Mouse (Mus musculus) erythroblast, embryonic 14.5 days (primary cell): ENCODE measurements around the gene Nemp1. TPM values are rescaled to one million over a fixed set of nuclear protein-coding genes. Genes with fewer than 3 reads are reported as not detected.

Experiments
- H3K27me3 ChIP-seq: 2 replicates; pipeline ENCODE4 v1.6.1; 2012; ENCODE audit warnings: inconsistent platforms; ENCODE audit not compliant: control insufficient read depth
- H3K36me3 ChIP-seq: 2 replicates; pipeline ENCODE4 v1.6.1; 2012; ENCODE audit warnings: mild to moderate bottlenecking, inconsistent platforms; ENCODE audit not compliant: control insufficient read depth
- H3K4me1 ChIP-seq: 2 replicates; pipeline ENCODE4 v1.6.1; 2012; ENCODE audit warnings: inconsistent platforms; ENCODE audit not compliant: control insufficient read depth
- H3K4me3 ChIP-seq: replicated peaks from 2 replicates; pipeline ENCODE3; 2012; ENCODE audit warnings: moderate library complexity, mild to moderate bottlenecking, inconsistent platforms
- H3K9me3 ChIP-seq: 2 replicates; pipeline ENCODE4 v1.6.1; 2012; ENCODE audit warnings: low read length, inconsistent platforms, mixed read lengths; ENCODE audit not compliant: control insufficient read depth
- GATA1 ChIP-seq: IDR thresholded peaks from 2 replicates; pipeline ENCODE4 v1.6.1; 2012; ENCODE audit warnings: low read length, inconsistent platforms, mixed read lengths
- TAL1 ChIP-seq: IDR thresholded peaks from 3 replicates; pipeline ENCODE4 v1.6.1; 2012; ENCODE audit warnings: low read length, inconsistent platforms, mixed read lengths
- polyA plus RNA-seq: library from polyadenylated mRNA; stranded (reverse); fragments of >175 nt; gene quantifications from 2 replicates; pipeline ENCODE4 v1.2.3, GENCODE M21; 2012

Nemp1 gene
- polyA plus RNA-seq, 1 experiment: 0.14 TPM

DNA sequence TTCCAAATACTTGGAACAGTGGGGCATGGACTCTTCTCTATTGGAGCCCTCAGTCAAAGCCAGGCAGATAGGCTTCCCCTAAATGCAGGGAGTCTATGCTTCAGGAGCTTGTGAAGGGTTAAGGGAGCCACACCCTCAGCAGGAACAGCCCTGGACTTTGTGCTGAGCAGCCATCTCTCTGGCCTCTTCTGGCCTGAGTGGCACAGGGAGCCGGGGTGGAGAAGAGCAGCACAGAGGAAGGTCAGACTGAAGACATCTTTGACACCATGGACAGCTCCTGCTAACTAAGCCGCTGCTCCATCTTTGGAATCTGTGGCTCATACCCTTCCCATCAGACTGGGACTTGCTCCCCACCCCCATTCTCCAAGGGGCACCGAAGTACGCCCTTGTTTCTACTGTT, 36.6 kb downstream of the Nemp1 start:
- H3K36me3 ChIP-seq: peaks cover 20% of the 10 kb centered on the region

DNA sequence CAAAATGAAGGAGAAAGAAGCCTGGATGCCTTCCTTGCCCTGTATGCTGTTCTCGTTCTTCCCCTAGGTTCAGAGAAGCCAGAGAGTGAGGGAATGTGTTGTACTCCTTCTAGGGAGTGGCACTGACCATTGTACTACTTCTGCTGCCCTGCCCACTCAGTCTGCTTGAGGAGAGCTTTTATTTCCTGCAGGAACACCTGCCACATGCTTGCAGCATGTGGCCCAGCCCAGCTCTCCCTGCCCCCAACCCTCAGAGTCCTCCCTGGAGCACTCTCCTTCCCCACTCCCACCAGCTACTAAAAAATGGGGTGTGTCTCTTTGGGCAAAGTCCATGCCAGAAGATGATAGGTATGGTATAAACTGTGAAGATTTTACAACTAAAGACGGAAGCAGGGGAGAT, 37.6 kb downstream of the Nemp1 start:
- Histone ChIP-seq H3K36me3 (peaks cover 10% of the 10 kb centered on the region), H3K4me1 (peaks cover 6% of the 10 kb centered on the region), H3K27me3 (peaks cover 7% of the 10 kb centered on the region; the same call in 1 of the 2 replicates), H3K4me3 (no peak overlapping the region), H3K9me3 (no peaks in the 10 kb centered on the region)
- TF ChIP-seq GATA1 (no peak), TAL1 (no peak)

More for the DNA sequence above, 36.6 kb downstream of the Nemp1 start:
- H3K9me3 ChIP-seq: no peaks in the 10 kb centered on the region
- TF ChIP-seq TAL1 (no peak), GATA1 (no peak)
- no peak overlapping the region for H3K4me3 ChIP-seq
- peaks cover 6% of the 10 kb centered on the region for H3K4me1 ChIP-seq
- H3K27me3 ChIP-seq: peaks cover 5% of the 10 kb centered on the region; the same call in 1 of the 2 replicates

DNA sequence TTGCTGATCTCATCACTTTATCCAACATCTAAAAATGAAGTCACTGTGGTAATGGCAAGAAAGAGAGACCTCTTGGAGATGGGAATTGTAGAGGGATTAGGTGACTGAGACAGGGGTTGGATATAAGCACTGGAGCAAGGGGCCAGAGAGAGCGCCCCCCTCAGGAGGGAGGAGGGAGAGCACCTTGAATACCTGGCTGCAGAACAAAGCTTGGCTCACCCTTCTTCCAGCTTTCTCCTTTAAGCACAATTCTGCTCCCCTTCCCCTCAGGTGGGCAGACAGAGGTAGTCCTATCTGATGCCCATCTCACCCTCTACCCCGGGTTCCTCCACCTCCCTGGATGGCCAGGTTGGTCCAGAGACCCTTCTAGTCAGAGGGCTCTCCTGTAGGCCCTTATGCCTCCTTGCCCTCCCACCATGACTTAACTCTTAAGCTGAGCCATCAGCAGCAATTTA, 38.1 kb downstream of the Nemp1 start, which contains the start of gene Myo1a:
TSS of gene Myo1a (plus strand) at position 405 of the 455 bp plus-strand sequence.
- H3K27me3 ChIP-seq: peaks cover 7% of the 10 kb centered on the region; the same call in 1 of the 2 replicates
- H3K4me1 ChIP-seq: peaks cover 6% of the 10 kb centered on the region
- H3K9me3 ChIP-seq: no peaks in the 10 kb centered on the region
- TF ChIP-seq GATA1: no peak
- TF ChIP-seq TAL1: no peak
- peaks cover 5% of the 10 kb centered on the region for H3K36me3 ChIP-seq
- H3K4me3 ChIP-seq: no peak within 1 kb of the TSS

DNA sequence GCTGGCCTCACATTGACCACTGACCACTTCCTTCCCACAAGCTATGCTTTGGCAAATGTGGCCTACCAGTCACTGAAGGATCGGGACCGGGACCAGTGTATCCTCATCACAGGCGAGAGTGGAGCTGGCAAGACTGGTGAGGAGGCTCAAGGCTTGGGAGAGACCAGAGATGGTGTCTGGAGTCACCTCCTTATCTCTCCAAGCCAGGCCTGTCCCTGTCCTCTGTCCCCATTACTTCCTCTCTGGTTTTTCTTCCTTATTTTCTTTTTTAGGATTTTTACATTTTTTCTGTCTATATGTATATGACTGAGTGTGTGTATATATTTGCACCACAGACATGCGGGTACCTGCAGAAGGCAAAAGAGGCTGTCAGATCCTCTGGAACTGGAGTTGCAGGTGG, 39.1 kb downstream of the Nemp1 start:
- no peak overlapping the region for H3K4me3 ChIP-seq
- peaks cover 6% of the 10 kb centered on the region for H3K4me1 ChIP-seq
- no peaks in the 10 kb centered on the region for H3K36me3 ChIP-seq
- TF ChIP-seq TAL1 (no peak), GATA1 (no peak)
- no peaks in the 10 kb centered on the region for H3K9me3 ChIP-seq
- H3K27me3 ChIP-seq: peaks cover 10% of the 10 kb centered on the region; the same call in 1 of the 2 replicates

DNA sequence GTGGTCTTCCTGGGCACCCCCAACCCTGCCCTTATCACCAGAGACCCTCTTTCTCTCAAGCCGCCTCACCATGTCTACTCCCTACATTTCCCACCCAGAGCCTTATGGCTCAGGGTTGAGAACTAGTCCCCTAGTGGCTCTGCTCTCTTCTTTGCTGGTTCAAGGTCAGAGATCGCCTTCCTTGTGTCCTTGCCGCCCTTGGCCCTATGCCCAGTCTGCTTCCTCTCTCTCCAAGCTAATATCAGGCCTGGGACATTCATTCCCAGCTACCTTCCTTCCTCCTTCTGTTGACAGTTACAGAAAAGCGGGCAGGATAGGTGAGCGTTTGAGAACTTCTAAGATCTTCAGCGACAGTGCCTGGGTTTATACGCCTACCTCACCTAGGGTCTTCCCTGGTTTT, 41.0 kb downstream of the Nemp1 start:
- Histone ChIP-seq H3K4me1 (peaks cover 6% of the 10 kb centered on the region), H3K27me3 (peaks cover 10% of the 10 kb centered on the region; the same call in 1 of the 2 replicates), H3K4me3 (no peak overlapping the region), H3K9me3 (no peaks in the 10 kb centered on the region), H3K36me3 (no peaks in the 10 kb centered on the region)
- TF ChIP-seq TAL1 (no peak), GATA1 (no peak)

DNA sequence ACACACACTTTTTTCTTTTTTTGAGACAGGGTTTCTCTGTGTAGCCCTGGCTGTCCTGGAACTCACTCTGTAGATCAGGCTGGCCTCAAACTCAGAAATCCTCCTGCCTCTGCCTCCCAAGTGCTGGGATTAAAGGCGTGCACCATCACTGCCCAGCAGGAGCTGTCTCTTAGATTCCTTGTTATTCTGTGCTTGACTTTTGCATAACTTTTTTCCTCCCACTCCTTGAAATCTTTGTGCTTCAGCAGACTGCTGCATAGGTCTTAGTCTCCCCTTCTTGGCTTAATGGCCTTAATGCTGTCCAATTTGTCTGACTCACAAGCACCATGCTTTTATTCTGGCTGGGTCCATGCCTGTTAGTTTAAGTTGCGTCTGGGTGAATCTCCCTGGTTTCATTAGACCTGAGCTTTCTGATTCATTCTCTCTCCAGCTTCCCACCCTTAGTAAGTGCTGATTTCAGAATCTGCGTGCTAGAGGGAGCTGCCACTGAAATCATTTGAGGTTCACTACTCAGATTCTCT, 42.2 kb downstream of the Nemp1 start:
- H3K36me3 ChIP-seq: no peaks in the 10 kb centered on the region

DNA sequence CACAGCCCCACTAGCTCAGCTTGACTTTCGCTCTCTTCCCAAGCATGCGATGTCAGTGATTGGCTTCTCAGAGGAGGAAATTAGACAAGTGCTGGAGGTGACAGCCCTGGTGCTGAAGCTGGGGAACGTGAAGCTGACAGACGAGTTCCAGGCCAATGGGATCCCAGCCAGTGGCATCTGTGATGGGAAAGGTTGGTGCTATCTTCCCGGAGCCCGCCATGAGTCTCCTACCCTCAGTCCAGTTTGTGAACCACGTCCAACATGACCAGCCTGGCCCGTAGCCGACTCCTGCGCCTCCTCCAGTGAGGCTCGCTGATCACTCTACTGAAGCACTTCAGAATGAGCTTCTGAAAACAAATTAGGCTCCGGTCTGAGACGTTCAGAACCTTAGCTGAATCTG, 43.6 kb downstream of the Nemp1 start:
- H3K9me3 ChIP-seq: no peaks in the 10 kb centered on the region
- H3K4me3 ChIP-seq: no peak overlapping the region
- H3K27me3 ChIP-seq: peaks cover 10% of the 10 kb centered on the region; the same call in 1 of the 2 replicates
- H3K4me1 ChIP-seq: peaks cover 4% of the 10 kb centered on the region
- no peaks in the 10 kb centered on the region for H3K36me3 ChIP-seq
- TF ChIP-seq TAL1 (no peak), GATA1 (no peak)

More for the DNA sequence above, 42.2 kb downstream of the Nemp1 start:
- Histone ChIP-seq H3K4me1 (peaks cover 4% of the 10 kb centered on the region), H3K27me3 (peaks cover 10% of the 10 kb centered on the region; the same call in 1 of the 2 replicates), H3K9me3 (no peaks in the 10 kb centered on the region), H3K4me3 (no peak overlapping the region)
- TF ChIP-seq TAL1 (no peak), GATA1 (no peak)

DNA sequence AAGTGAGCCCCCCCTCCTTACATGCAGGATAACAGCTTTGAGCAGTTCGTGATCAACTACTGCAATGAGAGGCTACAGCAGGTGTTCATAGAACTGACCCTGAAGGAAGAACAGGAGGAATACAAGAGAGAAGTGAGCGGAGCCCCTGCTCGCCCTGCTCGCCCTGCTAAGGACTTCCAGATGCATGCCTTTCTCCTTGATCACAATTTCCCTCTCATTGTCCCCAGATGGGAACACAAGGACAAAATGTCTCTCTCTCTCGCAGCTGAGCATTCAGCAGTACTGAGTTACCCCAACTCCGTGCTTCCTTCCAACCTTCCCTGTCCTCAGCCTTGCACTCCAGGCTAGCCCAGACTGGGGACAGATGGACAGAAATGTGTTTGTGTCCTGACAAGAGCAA, 46.0 kb downstream of the Nemp1 start:
- Histone ChIP-seq H3K9me3 (peaks cover 4% of the 10 kb centered on the region; the same call in 1 of the 2 replicates), H3K4me3 (no peak overlapping the region), H3K4me1 (no peaks in the 10 kb centered on the region; the same call in 1 of the 2 replicates), H3K36me3 (no peaks in the 10 kb centered on the region), H3K27me3 (0 out of 2 replicates have a peak, but pooled peaks cover 6% of the 10 kb centered on the region)
- no peak for TF ChIP-seq TAL1
- no peak for TF ChIP-seq GATA1

DNA sequence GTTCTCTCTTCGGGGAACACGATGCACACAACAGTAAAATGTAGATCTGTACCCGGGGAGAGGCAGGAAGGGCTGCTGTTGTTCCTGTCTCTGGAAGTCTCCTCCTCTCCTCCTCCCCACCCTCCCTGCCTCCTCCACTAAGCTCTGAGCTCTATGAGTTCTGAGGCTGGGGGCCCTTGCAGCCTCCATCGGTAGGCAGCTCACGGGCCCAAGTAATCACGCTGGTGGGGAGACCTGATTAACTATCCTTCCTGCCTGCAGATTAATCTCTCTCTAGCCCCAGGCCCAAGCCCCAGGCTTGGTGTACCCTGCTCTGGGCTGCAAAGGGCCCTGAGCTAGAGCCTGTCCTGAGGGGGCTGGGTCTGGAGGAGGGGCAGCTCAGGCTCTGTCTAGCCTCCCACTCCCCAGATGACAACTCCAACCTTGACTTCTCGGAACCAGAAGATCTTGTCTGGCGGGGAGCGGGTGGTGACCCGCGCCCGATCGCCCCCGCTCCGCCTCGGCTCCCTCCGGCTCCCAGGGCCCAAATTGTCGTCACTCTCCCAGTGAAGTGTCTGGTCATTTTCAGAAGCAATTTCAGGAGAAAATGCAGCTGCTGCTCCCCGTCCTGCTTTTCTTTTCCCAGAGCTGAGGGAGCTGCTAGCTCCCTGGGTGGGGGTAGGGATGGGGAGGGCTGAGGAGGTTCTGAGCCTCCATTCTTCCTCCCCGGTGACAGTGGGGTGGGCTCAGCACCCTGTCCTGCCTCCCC, 55.1 kb downstream of the Nemp1 start:
- no peak overlapping the region for H3K4me3 ChIP-seq
- no peaks in the 10 kb centered on the region for H3K36me3 ChIP-seq
- H3K9me3 ChIP-seq: no peaks in the 10 kb centered on the region
- TF ChIP-seq GATA1: no peak
- H3K27me3 ChIP-seq: peaks cover 54% of the 10 kb centered on the region
- peaks cover 45% of the 10 kb centered on the region for H3K4me1 ChIP-seq
